Mouse (Mus musculus) brown adipose tissue, adult 24 weeks (tissue): ENCODE measurements around the gene Cenpe. TPM values are rescaled to one million over a fixed set of nuclear protein-coding genes. Genes with fewer than 3 reads are reported as not detected.
A peak's percentile ranks its signal among the peaks of the same experiment; 100 is the strongest.
"Not testable (repeated sequence)": the region's sequence is repeated elsewhere in the genome, so short reads cannot be mapped to it uniquely, and the experiment has no call there.

Experiments used
- H3K27ac ChIP-seq: fragments of 200-500 bp; replicated peaks from 2 replicates; pipeline ENCODE4 v1.5.1; 2012; ENCODE audit warnings: low read depth, mild to moderate bottlenecking, low read length
- H3K4me1 ChIP-seq: fragments of 200-500 bp; 2 replicates; pipeline ENCODE4 v1.6.1; 2012; ENCODE audit warnings: low read length, mixed read lengths; ENCODE audit not compliant: control insufficient read depth, insufficient read depth, insufficient read length
- H3K4me3 ChIP-seq: fragments of 200-500 bp; 2 replicates; pipeline ENCODE4 v1.5.1; 2012; ENCODE audit warnings: low read depth, mild to moderate bottlenecking, low read length, moderate library complexity; ENCODE audit not compliant: insufficient read depth
- polyA plus RNA-seq: library from polyadenylated mRNA; stranded (reverse); fragments of >200 nt; gene quantifications from 2 replicates; pipeline ENCODE4 v1.2.4, GENCODE M21; 2012; ENCODE audit not compliant: missing spikeins, insufficient read depth, insufficient read length

Gene Cenpe
- polyA plus RNA-seq = not detected in 2 replicates

GRCm38 (mm10) chr3:135211805-135212657, at the start of gene Cenpe:
Gene Cenpe, plus strand, starts transcription at chr3:135212537.
- H3K27ac ChIP-seq = peak within 1 kb of the TSS; percentile 78
- no peaks in the 10 kb centered on the region for H3K4me1 ChIP-seq
- peak within 1 kb of the TSS; percentile 79 for H3K4me3 ChIP-seq

GRCm38 (mm10) chr3:135171898-135172446, 40.4 kb upstream of the Cenpe start:
- no peak overlapping the region for H3K4me3 ChIP-seq
- no peaks in the 10 kb centered on the region for H3K4me1 ChIP-seq
- H3K27ac ChIP-seq = no peak overlapping the region

- Histone ChIP-seq H3K4me1 (no peaks in the 10 kb centered on the region), H3K27ac (no peak overlapping the region), H3K4me3 (no peak overlapping the region)
These were observed 20.5 kb upstream of the Cenpe start for GRCm38 (mm10) chr3:135191861-135192260.

- H3K4me1 ChIP-seq, H3K27ac ChIP-seq, H3K4me3 ChIP-seq: not testable (repeated sequence)
These were observed 14.3 kb upstream of the Cenpe start for GRCm38 (mm10) chr3:135198051-135198450.

GRCm38 (mm10) chr3:135200409-135201303, 11.7 kb upstream of the Cenpe start:
- H3K4me3 ChIP-seq = no peak overlapping the region
- H3K4me1 ChIP-seq = no peaks in the 10 kb centered on the region
- H3K27ac ChIP-seq = no peak overlapping the region

- Histone ChIP-seq H3K4me1 (no peaks in the 10 kb centered on the region), H3K27ac (no peak overlapping the region), H3K4me3 (no peak overlapping the region)
These were observed 5.7 kb upstream of the Cenpe start for GRCm38 (mm10) chr3:135206621-135207020.

- no peak overlapping the region for H3K27ac ChIP-seq
- peak overlapping the region; percentile 64 for H3K4me3 ChIP-seq
- no peaks in the 10 kb centered on the region for H3K4me1 ChIP-seq
These were observed 467 bp downstream of the Cenpe start for GRCm38 (mm10) chr3:135212658-135213350.

GRCm38 (mm10) chr3:135232058-135232457, 19.7 kb downstream of the Cenpe start:
- H3K4me3 ChIP-seq = no peak overlapping the region
- H3K27ac ChIP-seq = no peak overlapping the region
- no peaks in the 10 kb centered on the region for H3K4me1 ChIP-seq

- Histone ChIP-seq H3K27ac (no peak overlapping the region), H3K4me1 (no peaks in the 10 kb centered on the region), H3K4me3 (no peak overlapping the region)
These were observed 20.1 kb downstream of the Cenpe start for GRCm38 (mm10) chr3:135232462-135232861.

GRCm38 (mm10) chr3:135245733-135246132, 33.4 kb downstream of the Cenpe start:
- Histone ChIP-seq H3K4me1 (no peaks in the 10 kb centered on the region), H3K4me3 (no peak overlapping the region), H3K27ac (no peak overlapping the region)

GRCm38 (mm10) chr3:135246828-135247227, 34.5 kb downstream of the Cenpe start:
- no peaks in the 10 kb centered on the region for H3K4me1 ChIP-seq
- H3K4me3 ChIP-seq = no peak overlapping the region
- no peak overlapping the region for H3K27ac ChIP-seq

- Histone ChIP-seq H3K27ac (no peak overlapping the region), H3K4me1 (no peaks in the 10 kb centered on the region), H3K4me3 (no peak overlapping the region)
These were observed 36.8 kb downstream of the Cenpe start for GRCm38 (mm10) chr3:135249104-135249503.

- no peak overlapping the region for H3K4me3 ChIP-seq
These were observed 39.5 kb downstream of the Cenpe start for GRCm38 (mm10) chr3:135251825-135252224.

GRCm38 (mm10) chr3:135254784-135255183, 42.4 kb downstream of the Cenpe start:
- no peak overlapping the region for H3K27ac ChIP-seq
- H3K4me1 ChIP-seq = no peaks in the 10 kb centered on the region
- no peak overlapping the region for H3K4me3 ChIP-seq

More at GRCm38 (mm10) chr3:135251825-135252224, 39.5 kb downstream of the Cenpe start:
- H3K27ac ChIP-seq = no peak overlapping the region
- H3K4me1 ChIP-seq = no peaks in the 10 kb centered on the region
